Mouse (Mus musculus): Measurements from ENCODE around the gene Ccna1. TPM values are rescaled to one million over a fixed set of nuclear protein-coding genes. Genes with fewer than 3 reads are reported as not detected.
A peak's percentile ranks its signal among the peaks of the same experiment; 100 is the strongest.

Ccna1 gene
- not detected for total RNA-seq (2021)
- long read RNA-seq, experiment 1, result 0 reads
- long read RNA-seq, experiment 2, result 0 reads

DNA sequence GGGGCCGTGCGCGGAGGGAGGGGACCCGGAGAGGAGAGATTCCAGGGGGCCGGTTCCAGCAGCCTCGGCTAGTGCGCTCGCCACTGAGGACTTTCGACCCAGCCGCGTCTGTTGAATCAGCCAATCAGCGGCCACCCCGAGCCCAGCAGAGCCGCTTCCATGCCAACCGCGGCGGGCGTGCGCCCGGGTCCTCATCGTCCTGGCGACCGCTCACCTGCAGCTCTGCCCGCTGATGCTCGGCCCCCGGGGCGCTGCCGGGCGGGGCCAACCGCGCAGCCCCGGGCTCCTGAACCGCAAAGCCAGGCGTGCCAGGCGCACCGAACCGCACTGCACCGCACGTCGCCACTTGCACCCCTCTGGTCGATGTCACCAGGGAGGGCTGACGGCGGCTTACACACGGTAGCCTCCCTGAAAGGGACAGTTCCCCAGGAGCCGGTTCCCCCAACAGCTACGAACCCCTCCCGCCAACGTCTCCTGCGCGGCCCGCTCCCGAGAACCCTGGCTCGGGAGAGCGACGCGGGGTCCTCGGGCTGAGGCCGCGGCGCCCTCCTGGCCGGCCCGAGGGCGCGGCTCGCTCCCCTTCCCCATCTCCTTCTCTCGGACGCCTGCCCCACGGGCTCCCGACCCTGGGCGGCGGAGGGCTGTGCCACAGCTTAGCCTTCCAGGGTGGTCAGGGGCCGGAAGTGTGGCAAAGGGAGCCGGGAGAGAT is at the start of gene Ccna1:
Gene Ccna1, minus strand, starts transcription at position 464 of the 709 bp plus-strand sequence.
- DNase-seq, result peak; percentile 67 to 71

- no peak for DNase-seq
These were observed 45.8 kb upstream of the Ccna1 start for GRCm38 (mm10) chr3:55101092-55101491.

GRCm38 (mm10) chr3:55098990-55099389 is 43.7 kb upstream of the Ccna1 start:
- no peak for DNase-seq

DNA sequence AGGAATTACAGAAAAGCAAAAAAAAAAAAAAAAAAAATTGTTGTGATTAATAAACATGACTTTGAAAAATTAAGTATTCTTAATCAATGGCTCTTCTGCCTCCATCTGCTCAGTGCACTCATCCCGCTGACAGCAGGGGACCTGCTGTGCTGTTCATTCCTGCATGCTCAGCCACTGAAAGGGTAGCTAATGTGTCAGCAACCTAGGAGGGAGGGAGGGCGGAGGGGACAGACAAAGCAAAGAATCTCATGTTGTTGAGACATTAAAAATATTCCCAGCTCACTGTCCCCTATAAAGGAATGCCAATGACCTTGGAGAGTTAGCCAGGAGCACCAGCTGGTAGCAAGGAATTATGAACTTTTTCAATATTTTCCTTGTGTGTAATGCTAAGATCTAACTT is 42.7 kb upstream of the Ccna1 start:
- no peak for DNase-seq

DNA sequence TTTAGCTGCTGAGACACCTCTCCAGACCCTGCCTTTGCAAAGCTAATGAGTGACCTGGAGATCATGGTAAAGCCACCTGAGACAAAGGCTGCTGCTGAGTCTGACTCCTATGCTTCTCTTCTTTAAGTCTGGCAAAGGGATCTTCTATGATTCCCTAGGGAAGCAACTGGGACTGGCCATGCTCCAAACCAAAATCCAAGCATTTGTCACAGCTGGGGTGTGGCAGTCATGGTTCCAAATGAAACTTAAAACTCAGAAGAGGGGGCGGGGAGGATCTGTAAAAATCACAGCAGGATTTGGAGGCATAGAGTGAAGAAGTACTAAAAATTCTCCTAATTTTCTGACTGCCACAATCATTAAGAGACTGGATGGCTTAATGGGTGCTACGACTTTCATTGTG is 41.9 kb upstream of the Ccna1 start:
- DNase-seq, result no peak

DNA sequence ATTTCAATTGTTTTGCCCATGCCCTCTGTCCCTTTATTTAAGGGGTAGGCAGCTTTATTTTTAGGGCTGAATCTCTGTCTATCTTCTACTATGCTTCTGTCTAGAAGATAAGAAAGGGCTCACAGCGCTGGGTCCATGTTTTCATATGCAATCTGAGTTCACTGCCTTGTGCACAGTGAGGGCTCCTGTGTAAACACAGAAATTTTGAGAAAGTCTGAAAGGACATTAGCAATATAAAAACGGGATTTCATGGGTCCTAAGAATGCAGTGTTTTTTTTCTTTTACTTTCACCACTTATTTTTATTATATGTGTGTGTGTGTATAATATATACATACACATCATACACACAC is 41.3 kb upstream of the Ccna1 start:
- no peak for DNase-seq

GRCm38 (mm10) chr3:55095968-55096654 is 40.8 kb upstream of the Ccna1 start:
- peak; percentile 65 for DNase-seq

DNA sequence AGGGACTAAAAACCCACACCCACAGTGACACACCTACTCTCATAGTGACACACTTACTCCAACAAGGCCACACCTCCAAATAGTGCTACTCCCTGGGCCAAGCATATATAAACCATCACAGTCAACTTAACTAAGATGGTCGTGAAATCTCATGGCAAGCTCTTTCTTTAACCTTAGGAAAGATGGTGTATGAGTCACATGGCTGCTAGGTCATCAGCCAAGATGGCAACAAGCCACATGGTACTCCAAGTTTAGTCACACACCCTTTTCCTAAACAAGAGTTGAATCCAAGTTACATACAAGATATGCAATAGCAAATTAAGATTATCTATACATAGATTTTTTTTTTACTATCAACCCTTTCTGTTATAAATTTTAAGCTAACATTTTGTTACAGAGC is 37.9 kb upstream of the Ccna1 start:
- DNase-seq, result peak in 1 of 2 experiments; percentile 36

DNA sequence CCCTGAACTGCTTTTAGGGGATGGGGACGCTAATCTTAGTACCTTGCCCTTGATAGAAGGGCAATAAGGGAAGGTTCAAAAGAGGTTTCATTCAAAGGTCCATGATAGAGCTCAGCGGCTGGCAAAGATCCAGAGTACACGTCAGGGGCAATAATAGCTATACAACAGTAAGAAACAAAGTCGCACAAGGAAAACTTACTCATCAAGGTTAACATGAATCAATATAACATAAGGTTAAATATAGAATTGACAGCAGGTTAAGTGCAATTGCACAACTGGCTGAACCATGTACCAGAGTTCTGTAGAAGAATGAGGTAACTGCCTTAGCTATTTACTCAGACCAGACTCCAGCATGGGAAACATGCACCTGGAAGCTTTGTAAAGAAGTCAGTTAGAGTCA is 34.0 kb upstream of the Ccna1 start:
- DNase-seq, result peak in 1 of 2 experiments; percentile 18

- no peak for DNase-seq
These were observed 33.5 kb upstream of the Ccna1 start for GRCm38 (mm10) chr3:55088843-55089242.

GRCm38 (mm10) chr3:55088359-55088758 is 33.1 kb upstream of the Ccna1 start:
- DNase-seq, result no peak

- DNase-seq, result no peak
These were observed 32.1 kb upstream of the Ccna1 start for GRCm38 (mm10) chr3:55087360-55087759.

DNA sequence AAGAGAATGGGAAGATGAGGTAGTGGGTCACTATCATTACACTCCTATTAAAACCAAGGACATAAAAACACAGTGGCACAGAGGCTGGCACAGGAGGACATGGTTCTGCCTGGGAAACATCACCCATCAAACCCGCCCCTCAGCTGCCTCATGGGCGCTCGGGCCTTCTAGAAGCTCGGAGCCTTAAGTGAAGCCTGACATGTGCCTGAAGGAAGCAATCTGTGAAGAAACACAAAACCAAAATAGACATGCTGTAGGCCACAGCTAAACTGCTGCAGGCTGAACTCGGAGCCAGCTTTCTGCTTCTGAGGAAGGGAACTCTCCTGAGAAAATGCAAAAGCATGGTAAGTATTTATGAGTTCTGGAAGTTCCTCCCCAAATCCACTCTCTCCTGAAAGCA is 31.6 kb upstream of the Ccna1 start:
- DNase-seq, result no peak

DNA sequence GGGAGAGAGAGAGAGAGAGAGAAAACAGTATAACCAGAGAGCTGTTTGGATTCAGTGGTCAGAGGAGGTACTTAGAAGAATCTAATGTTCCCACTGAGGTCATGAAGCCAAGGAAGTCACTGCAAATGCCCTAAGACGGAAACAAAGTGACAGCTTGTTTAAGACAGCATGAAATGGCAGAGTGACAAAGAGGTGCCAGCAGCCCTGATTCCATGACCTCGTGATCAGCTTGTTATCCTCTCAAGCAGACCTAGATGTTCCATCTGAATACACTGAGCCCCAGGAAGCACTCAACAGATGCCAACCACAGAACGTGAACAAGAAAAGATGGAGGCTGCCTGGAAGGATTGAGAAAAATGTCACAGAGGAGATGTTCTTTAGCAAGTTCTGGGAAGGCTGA is 30.4 kb upstream of the Ccna1 start:
- DNase-seq, result no peak

GRCm38 (mm10) chr3:55084781-55085180 is 29.5 kb upstream of the Ccna1 start:
- DNase-seq, result no peak

GRCm38 (mm10) chr3:55080055-55080454 is 24.8 kb upstream of the Ccna1 start:
- DNase-seq, result peak; percentile 76 to 81

DNA sequence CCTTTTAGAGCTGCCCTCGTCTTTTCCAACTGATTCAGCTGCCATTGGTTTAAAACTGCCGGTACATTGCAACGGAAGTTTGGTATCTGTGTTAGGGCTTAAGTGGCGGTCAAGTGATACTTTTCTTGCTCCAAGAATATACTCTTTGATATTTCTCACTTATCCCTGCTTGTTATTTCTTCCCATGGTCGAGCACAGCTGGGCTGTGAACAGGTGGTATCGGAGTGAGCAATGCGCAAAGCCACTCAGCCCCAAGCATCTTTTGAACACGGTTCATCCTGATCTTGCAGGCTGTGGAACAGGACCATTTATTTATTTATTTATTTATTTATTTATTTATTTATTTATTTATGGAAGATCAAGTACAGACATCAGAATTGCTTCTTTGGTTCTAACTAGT is 24.3 kb upstream of the Ccna1 start:
- no peak for DNase-seq

DNA sequence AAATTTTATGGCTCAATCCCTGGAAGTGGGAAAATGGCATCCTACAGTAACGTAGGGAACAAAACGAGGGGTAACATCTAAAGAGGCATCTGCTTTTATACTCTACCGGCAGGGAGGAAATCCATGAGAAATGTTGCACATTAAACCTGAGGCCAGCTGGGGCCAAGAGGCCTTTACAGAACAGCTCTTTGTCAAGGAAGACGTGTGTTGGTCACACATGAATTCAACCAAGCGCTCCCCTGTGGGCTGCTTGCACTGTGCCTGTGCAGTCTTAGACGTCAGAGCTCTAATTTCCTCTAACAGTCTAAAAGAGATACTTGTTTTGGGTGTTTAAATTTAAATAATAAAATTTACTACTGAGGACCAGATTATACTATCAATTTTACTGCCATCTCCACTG is 22.9 kb upstream of the Ccna1 start:
- no peak for DNase-seq

GRCm38 (mm10) chr3:55075294-55075648 is 20.0 kb upstream of the Ccna1 start:
- no peak for DNase-seq

- no peak for DNase-seq
These were observed 19.4 kb upstream of the Ccna1 start for GRCm38 (mm10) chr3:55074576-55075293.

DNA sequence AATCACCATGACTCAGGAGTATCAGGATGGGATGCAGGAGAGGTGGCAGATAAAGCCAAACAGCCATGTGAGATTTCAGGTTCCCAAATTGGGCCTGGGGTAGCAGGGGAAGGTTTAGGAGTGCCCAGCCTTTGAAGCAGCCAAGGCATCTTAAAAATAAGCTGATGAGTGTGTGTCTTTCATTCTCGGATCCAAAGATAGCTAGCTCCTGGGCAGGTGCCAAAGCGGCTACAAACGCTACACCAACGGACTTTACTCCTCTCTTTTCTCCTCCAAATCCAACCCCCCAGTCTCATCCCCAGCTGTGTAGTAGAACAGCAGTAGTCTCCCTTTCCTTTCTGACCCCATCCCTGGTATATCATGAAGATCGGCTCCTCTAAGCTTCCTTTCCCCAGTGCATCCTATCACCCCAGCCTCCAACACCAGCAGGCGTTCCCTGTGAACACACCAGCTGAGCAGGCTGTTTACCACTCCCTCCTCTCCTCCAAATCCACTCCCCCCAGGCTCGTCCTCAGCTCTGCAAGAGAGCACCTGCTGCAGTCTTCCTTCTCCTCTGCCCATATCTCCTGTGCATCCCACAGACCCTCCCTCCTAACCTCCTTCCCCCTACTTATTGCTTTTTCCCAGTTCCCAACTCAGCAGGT is 12.6 kb upstream of the Ccna1 start:
- no peak for DNase-seq

- DNase-seq, result no peak
These were observed 11.3 kb upstream of the Ccna1 start for GRCm38 (mm10) chr3:55066666-55067023.

Data from adrenal gland, postnatal 36 days (tissue).